In genomic region chr7:130324716-130325401, GRCm38 (mm10) we compare ENCODE assay signal across 18 mouse cellular contexts.
DNase-seq lines count a peak whose midpoint lies in the region; ATAC-seq and TF ChIP-seq lines count a peak whose summit lies in the region.
"Had no signal": no experiment of that assay in that cellular context is flagged by ENCODE, and none has a peak within 500 bp of the region (broad histone marks: within the 10 kb centered on the region; RNA-seq: fewer than 3 reads in every experiment).

No protein-coding gene starts in this region.

- no peak overlapping the region for H3K4me3 ChIP-seq in embryonic facial prominence, embryonic 10.5 days
- H3K4me3 ChIP-seq in limb, embryonic 10.5 days: no peak overlapping the region
- H3K4me3 ChIP-seq in stomach, postnatal 0 days (ENCODE audit: low read depth, low read length): no peak overlapping the region
- H3K4me3 ChIP-seq: erythroblast, embryonic 14.5 days; midbrain, embryonic 15.5 days had no signal

- no peak overlapping the region for H3K4me2 ChIP-seq in stomach, postnatal 0 days (replicated peaks; ENCODE audit: low read depth)
- H3K4me2 ChIP-seq: hindbrain, embryonic 14.5 days; midbrain, embryonic 15.5 days had no signal

- no peak for ATAC-seq in stomach, postnatal 0 days (ENCODE audit: low FRiP score, low TSS enrichment)
- ATAC-seq: forebrain, postnatal 0 days; liver, postnatal 0 days; midbrain, embryonic 15.5 days had no signal

- no peak overlapping the region for H3K9ac ChIP-seq in stomach, postnatal 0 days (ENCODE audit: low read length)
- H3K9ac ChIP-seq: forebrain, postnatal 0 days; hindbrain, embryonic 14.5 days; liver, postnatal 0 days; midbrain, embryonic 15.5 days had no signal

- H3K27me3 ChIP-seq in embryonic facial prominence, embryonic 10.5 days (replicated peaks; ENCODE audit: low read depth, poor library complexity, severe bottlenecking): peaks cover 36% of the 10 kb centered on the region
- H3K27me3 ChIP-seq in limb, embryonic 10.5 days (ENCODE audit: low read depth, poor library complexity, severe bottlenecking): peaks cover 29% of the 10 kb centered on the region; the same call in 1 of the 2 replicates
- no peaks in the 10 kb centered on the region for H3K27me3 ChIP-seq in stomach, postnatal 0 days (ENCODE audit: control insufficient read depth, insufficient read depth, low read length)

- no peak for TF ChIP-seq EP300 in stomach, postnatal 0 days (optimal IDR thresholded peaks at IDR 0.05)

- no peak for TF ChIP-seq CTCF in stomach, postnatal 0 days (IDR thresholded peaks at IDR 0.05; ENCODE audit: low read depth)

- H3K36me3 ChIP-seq in embryonic facial prominence, embryonic 10.5 days (replicated peaks): no peaks in the 10 kb centered on the region
- no peaks in the 10 kb centered on the region for H3K36me3 ChIP-seq in limb, embryonic 10.5 days
- H3K36me3 ChIP-seq in stomach, postnatal 0 days (ENCODE audit: control insufficient read depth, insufficient read depth, low read length): no peaks in the 10 kb centered on the region
- H3K36me3 ChIP-seq: midbrain, embryonic 15.5 days had no signal

- H3K4me1 ChIP-seq in embryonic facial prominence, embryonic 10.5 days: peaks cover 33% of the 10 kb centered on the region
- peaks cover 31% of the 10 kb centered on the region for H3K4me1 ChIP-seq in limb, embryonic 10.5 days
- no peaks in the 10 kb centered on the region for H3K4me1 ChIP-seq in stomach, postnatal 0 days (replicated peaks; ENCODE audit: control insufficient read depth, insufficient read depth)

- H3K27ac ChIP-seq in embryonic facial prominence, embryonic 10.5 days (replicated peaks): no peak overlapping the region; the same call in 1 of the 2 replicates
- H3K27ac ChIP-seq in limb, embryonic 10.5 days: peak overlapping the region; percentile 36; the same call in 1 of the 2 replicates
- peak overlapping the region; percentile 77 for H3K27ac ChIP-seq in stomach, postnatal 0 days (replicated peaks)
- H3K27ac ChIP-seq: hindbrain, embryonic 14.5 days; midbrain, embryonic 15.5 days had no signal

- DNase-seq in heart, adult 11 months: peak; percentile 41
- no peak for DNase-seq in heart, postnatal 4 days
- peak; percentile 38 for DNase-seq in embryonic facial prominence, embryonic 10.5 days (ENCODE audit: low spot score)
- no peak for DNase-seq in limb, embryonic 10.5 days (ENCODE audit: low spot score)
- no peak for DNase-seq in stomach, postnatal 0 days (ENCODE audit: low spot score)
- no peak for DNase-seq in natural killer cell, adult 2 months (ENCODE audit: low spot score in 2 of 2)
- DNase-seq in kidney, adult 18-20 months: no peak
- DNase-seq: adrenal gland, postnatal 25 days; cerebellum, postnatal 10 days; forebrain, postnatal 0 days; kidney, adult 11 months; kidney, postnatal 4 days; left cerebral cortex, postnatal 4 days; liver, postnatal 0 days; right cerebral cortex, postnatal 14 days had no signal

- H3K9me3 ChIP-seq in embryonic facial prominence, embryonic 10.5 days: no peaks in the 10 kb centered on the region
- no peaks in the 10 kb centered on the region for H3K9me3 ChIP-seq in limb, embryonic 10.5 days (replicated peaks)
- no peaks in the 10 kb centered on the region for H3K9me3 ChIP-seq in stomach, postnatal 0 days (ENCODE audit: control insufficient read depth, low read length)
- H3K9me3 ChIP-seq: midbrain, embryonic 15.5 days had no signal

- 65% methylated on average over 14 of the region's 14 CpGs for WGBS in embryonic facial prominence, embryonic 10.5 days
- WGBS in limb, embryonic 10.5 days: 58% methylated on average over 14 of the region's 14 CpGs
- 47% methylated on average over 14 of the region's 14 CpGs for WGBS in stomach, postnatal 0 days

Comparison
In these comparisons a context has a peak if more than half of its experiments do, and no peak if none do; other contexts are left out.
1. DNase-seq: peak in heart, adult 11 months (single experiment) and embryonic facial prominence, embryonic 10.5 days (single experiment); none in heart, postnatal 4 days (single experiment), limb, embryonic 10.5 days (single experiment), stomach, postnatal 0 days (single experiment), natural killer cell, adult 2 months (0 of 2) and kidney, adult 18-20 months (single experiment).